Mouse (Mus musculus) G1E (cell line): Measurements from ENCODE around the gene Egflam.

Experiments used
- CTCF ChIP-seq: IDR thresholded peaks from 2 replicates; pipeline ENCODE4 v1.5.1; 2012; ENCODE audit warnings: low read depth, low read length, inconsistent platforms, mixed read lengths
- GATA1 ChIP-seq: IDR thresholded peaks from 2 replicates; pipeline ENCODE4 v1.6.1; 2012; ENCODE audit warnings: borderline replicate concordance, low read length, inconsistent platforms, mixed read lengths
- POLR2AphosphoS5 ChIP-seq: IDR thresholded peaks from 2 replicates; pipeline ENCODE4 v1.6.1; 2012; ENCODE audit warnings: low read depth, low read length, inconsistent platforms; ENCODE audit not compliant: insufficient replicate concordance
- TAL1 ChIP-seq: conservative IDR thresholded peaks from 2 replicates; pipeline ENCODE4 v1.6.1; 2012; ENCODE audit warnings: low read depth, low read length, inconsistent platforms, mixed read lengths

GRCm38 (mm10) chr15:7173776-7174175, 224.4 kb downstream of the Egflam start:
- TF ChIP-seq GATA1, result no peak
- no peak for TF ChIP-seq CTCF
- no peak for TF ChIP-seq POLR2AphosphoS5
- no peak for TF ChIP-seq TAL1
